Mouse (Mus musculus): ENCODE results near the gene Arl15.

Gene Arl15

DNA sequence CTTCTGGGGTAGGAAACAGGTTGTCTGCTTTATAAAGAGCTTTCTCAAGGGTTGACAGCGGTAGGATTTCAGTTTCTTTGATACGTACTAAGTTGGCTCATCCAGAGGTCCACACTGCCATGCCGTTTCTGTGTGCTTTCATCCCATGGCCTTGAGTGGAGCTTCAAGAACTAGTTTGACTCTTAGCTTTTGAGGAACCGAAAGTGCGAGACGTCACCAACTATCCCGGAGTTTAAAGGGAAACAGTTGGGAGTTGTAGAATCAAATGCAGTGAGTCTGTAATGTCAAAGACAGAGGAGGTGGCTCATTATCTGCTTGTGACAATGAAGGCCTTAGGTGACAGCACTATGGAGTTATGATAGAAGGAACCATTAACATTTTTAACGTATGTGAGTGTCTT lies 49.6 kb downstream of the Arl15 start:
- DNase-seq (ENCODE audit: low spot score in 2 of 2) = no peak

DNA sequence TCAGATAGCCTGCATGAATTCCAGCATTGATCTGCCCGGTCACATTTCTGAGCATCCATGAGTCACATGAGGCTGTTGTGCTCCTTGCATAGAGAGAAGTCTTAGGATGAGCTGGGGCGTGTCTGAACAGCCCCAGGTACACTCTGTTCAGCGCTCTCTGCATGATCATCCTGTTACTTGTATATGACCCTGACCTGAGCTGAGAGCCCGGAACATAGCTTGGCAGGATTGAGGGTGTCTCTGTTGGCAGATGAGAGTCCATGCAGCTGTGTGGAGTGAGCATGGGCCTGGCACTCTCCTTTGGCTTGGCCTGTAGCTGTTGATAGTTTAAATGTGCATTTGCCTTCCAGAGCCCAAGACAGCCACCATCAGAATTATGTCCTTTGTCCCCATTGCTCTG lies 50.4 kb downstream of the Arl15 start:
- DNase-seq (ENCODE audit: low spot score in 2 of 2) = no peak

DNA sequence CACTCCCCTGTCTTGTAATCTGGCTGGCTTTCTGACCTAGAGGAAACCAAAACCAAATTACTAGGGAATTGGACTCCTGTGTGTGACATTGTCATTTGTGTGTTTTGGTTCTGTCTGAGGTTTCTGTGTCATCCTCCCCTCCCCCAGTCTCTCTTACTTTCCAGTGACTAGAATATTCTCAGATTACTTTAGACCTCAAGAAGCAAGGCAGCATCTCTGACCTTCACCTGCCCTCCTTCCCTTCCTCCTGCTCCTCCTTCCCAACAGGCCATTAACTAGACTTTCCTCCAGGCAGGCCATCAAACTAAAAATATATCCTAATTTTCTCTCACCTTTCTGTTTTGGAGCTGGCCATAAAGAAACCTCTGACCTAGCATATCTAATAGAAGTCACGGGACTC lies 50.9 kb downstream of the Arl15 start:
- no peak for DNase-seq (ENCODE audit: low spot score in 2 of 2)

DNA sequence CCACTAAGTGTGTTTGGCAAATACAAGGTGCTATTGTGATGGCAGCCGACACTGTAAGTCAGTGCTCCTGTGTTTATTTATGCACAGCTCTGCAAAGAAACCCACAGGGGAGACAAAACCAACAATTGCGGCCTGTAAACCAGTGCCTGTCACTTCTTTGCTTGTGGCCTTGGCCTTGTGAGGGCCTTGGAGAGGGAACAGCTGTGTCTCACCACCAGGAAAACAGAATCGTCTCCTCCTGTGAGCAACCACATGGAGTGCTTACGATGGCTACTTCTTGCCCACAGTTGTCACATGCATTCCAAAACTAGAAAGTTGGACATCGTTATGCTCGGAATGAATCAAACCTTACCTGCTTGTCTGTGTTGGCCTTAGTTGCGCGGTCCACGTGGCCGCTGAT lies 52.1 kb downstream of the Arl15 start:
- DNase-seq (ENCODE audit: low spot score in 2 of 2) = no peak

DNA sequence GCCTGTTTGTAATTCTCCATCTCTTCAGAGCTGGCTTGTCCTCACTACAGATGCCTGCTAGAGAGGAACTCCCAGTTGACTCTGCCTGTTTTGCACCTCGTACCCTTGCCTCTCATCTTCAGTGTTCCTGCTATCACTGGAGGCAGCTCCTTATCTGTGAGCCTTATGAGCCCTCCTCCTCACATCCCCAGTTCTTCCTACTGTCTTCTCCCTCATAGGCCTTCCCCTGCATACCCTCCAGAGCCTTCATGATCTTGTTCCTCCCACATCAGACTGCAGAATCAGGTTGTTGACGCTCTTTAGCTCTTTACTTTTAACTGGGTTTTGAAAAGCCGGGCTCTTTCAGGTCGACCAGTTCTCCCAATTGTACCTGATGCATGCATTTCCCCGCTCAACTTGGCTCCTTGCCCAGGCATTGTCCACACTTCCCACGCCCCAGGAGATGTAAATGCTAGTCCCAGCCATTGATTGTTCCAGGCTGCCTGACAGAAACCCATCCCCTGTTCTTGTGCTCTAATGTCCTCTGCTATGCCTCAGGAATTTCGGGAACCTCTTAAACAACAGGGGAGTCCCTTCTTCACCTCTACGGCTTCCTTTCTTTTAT lies 56.2 kb downstream of the Arl15 start:
- no peak for DNase-seq (ENCODE audit: low spot score in 2 of 2)

DNA sequence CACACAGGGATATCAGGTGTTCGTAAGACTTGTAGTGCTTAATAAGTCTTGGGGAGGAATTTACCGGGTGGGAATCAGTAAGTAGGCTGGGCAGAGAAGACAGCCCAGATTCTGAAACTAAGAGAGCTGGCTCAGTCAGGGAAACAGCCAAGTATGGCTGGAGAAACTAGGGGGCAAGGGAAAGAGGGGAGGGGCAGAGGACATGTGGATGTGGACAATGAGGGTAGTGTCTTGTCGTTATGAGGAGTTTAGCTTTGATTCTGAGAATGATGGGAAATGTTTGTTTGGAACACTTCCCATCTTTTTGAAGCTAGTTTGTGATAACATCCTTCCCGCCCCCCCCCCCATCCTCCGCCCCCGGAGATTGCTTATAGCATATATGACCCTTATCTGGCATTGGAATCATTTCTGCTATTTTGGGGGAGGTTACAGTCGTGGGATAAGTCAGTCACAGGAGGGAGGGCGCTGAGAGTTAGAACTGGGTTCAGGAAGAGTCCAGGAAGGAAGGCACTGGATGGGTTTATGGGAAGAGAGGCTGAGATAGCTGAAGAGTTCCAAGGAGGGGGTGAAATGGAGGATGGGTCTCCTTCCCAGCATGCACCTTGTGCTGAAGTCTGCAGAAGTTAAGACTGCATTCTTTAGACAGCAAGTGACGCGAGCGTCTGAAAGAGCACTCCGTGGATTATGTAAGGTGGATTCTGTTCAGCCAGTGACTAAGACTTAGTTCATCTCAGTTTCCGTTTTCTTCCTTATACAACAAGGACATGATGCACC lies 57.5 kb downstream of the Arl15 start:
- DNase-seq (ENCODE audit: low spot score in 2 of 2) = no peak

DNA sequence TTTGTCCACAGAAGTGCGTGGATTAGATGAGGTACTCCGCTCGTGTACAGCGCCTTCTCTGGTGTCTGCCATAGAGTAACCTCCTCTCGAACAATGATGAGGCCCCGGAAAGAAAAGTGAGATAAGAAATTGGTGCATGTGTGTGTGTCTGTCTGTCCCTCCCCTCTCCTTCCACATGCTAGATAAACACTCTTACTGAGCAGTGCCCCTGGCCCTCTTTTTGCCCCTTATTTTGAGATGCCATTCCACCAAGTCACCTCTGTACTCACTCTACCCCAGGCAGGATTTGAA lies 58.0 kb downstream of the Arl15 start:
- DNase-seq (ENCODE audit: low spot score in 2 of 2) = no peak

DNA sequence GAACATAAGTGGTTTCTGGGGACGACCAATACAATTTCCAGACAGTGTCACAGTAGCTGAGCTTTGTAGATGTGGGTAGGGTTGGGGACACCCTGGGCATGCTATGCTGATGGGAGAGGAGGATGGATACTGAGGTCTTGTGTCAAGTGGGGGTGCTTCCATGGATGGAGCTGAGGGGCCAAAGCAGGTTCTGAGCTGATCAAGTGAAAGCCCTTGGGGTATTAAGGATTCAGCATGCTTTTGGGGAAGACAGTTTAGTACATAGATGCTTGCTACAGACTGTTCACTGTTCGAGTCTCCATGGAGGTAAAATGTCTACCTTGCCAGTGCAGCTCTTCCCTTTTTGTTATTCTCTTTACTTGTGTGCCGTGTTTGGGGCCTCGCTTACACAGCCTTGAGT lies 59.8 kb downstream of the Arl15 start:
- DNase-seq (ENCODE audit: low spot score in 2 of 2) = no peak

DNA sequence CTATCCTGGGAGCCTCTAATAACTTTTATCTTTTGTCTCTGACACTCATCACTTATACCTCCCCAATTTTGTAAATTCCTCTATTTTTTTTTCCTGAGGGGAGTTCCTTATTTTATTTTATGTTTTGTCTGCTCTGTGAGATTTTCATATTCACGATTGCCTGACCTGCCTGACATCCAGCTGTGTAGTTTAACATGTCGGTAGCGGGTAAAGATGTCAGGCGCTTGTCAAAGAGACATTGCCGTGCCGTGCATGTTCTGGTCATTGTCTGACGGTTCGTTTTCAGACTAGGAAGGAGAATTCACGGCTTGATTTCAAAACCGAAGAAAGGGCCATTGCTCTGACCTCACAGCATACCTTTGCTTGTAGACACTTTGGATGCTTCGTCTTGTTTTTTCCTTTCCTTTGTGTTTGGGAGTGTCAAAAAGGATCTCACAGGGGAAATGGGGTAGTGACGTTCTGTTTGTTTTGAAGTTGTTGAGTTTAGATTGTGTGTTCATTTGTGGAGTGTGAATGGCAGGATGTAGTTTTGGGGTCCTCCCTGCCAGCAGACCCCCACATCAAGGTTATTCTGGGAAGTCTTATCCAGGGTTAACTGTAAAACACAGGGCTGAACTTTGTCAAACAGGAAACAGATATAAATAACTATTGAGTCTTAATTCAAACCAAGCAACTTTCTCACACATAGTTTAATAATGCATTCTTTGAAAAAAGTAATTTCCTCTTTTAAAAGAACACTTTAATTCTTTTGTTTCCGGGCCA lies 60.4 kb downstream of the Arl15 start:
- no peak for DNase-seq (ENCODE audit: low spot score in 2 of 2)

DNA sequence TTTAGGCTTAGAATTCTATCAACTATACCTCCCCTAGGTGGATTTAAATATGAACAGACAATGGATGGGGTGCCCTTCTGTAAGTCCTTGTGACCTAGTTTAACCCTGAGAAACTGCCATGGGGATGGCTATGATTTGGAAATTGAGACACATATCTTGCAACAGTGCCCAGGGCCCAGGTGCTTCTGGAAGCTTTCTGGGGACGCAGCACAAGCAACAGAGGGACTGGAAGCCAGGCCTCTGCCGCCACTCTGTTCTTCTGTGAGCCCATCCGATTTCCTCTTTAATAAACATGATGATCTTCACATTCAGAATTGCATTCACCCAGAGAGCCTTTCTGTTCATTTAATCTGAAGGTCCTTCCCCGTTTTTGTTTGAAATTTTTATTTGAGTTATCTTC lies 62.6 kb downstream of the Arl15 start:
- no peak for DNase-seq (ENCODE audit: low spot score in 2 of 2)

DNA sequence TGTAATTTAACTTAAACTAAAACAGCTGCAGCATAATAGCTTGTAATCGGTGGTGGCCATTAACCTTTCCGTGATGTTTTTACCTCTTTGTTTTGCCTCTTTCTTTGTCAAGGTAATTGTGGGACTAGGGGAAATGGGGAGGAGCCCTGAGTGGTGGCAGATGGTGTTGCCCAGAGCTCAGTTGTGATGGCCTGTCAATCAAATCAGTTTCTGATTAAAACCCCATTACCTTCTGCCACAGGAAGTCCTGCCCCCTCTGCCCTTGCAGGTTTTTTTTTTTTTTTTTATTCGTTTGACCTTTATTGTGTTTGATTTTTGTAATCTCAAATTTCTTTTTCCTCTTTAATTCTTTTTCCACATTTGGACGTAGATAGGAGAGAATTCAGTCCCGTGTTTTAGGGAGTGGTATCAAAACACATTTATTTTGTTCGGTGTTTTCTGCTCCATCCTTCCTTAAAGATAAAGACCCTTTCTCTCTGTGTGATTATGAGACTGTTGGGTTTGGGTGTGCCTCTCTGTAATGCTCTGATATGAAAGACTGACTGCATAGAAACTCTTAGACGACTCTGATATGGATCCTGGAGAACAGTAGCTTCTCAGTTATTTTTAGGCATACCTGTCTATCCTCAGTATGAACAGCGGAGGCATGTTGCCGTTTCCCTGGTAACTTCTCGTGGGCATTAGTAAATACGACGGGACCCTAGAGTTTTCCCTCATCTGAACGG lies 64.5 kb downstream of the Arl15 start:
- DNase-seq (ENCODE audit: low spot score in 2 of 2) = no peak

DNA sequence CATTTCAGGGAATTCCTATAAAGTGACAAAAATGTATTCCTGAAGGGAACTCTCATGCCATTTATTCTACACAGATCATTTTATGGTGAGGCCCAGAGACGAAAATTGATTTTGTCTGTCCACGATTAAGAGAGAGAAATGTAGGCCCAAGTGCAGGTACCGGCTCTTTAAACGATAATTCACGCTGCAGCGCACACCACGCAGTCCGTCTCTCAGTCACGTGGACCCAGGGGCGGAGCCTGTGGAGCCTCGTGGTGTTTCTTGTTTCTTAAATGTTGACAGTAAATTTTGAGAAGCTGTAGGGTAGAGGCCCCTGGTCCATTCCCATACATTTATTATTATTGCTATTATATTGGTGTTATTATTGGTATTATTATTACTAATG lies 65.1 kb downstream of the Arl15 start:
- peak in 1 of 2 experiments; percentile 45 for DNase-seq (ENCODE audit: low spot score in 2 of 2)

DNA sequence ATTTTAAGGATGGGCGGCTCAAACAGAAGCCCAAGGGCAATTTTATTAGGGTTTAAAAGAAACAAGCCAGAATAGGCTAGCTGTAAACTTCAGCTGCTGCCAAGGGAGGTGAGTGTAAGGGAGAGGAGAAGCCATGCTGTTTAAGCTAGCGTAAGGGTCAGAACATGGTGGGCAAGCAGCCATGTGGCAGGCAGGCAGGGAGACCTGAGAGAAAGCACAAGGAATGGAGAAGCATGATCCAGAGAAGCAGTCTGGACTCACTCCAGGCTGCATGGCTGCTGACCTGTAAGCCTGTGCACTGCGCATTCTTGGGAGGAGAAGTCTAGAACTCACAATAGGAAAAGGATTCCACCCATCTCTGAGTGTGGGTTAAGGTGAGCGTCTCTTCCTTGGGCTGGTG lies 66.5 kb downstream of the Arl15 start:
- no peak for DNase-seq (ENCODE audit: low spot score in 2 of 2)

DNA sequence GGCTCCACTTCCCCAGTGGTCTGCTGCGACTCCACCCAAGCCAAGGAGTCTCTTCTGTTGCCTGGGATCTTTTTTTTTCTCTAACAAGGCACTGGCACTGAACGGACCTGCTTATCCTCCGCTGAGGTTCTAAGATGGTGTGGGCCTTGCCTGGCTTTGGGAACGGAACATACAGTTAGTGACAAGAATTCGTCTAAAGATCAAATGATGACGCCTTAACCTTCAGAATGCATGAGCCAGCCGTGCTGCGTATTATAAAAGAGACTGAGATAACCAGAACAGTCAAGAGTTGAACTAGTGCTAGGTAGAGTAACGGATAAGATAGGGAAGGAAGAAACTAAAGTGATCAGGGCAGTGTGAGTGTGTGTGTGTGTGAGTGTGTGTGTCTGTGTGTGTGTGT lies 66.9 kb downstream of the Arl15 start:
- DNase-seq (ENCODE audit: low spot score in 2 of 2) = no peak

DNA sequence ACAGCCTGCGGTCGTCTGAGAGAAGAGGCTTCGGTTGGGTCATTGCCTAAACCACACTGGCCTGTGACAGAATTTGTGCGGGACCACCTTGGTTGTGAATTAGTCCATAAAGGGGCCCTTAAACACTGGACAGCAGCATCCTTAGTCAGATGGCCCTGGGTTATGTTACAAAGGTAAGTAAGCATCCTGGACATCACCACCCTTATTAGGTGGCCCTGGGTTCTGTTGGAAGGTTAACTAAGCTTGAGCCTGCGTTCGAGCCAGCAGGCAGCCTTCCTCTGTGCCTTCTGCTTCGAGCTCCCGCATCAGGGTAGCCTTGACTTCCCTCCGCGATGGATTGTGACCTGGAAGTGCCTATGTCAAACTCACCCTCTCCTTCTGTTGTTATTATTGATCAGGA lies 68.6 kb downstream of the Arl15 start:
- DNase-seq (ENCODE audit: low spot score in 2 of 2) = no peak

DNA sequence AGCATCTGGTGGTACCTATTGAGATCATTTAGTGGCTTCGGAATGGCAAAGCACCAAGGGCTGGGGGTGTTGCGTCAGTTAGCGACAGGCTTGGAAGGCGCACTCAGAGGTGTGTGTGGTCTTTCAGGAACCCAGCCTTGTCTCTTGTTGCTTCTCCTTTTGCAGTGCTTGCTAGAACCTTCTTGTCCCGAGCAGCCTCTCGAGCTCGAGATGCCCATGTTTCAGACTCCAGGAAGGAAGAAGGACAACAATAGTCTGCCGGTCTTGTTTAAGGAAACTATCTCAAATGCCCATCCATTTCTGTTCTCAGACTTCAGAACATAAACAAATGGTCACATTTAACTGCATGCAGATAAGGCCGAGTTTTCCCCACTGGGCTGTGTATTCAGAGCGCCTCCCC lies 69.4 kb downstream of the Arl15 start:
- DNase-seq (ENCODE audit: low spot score in 2 of 2) = no peak

DNA sequence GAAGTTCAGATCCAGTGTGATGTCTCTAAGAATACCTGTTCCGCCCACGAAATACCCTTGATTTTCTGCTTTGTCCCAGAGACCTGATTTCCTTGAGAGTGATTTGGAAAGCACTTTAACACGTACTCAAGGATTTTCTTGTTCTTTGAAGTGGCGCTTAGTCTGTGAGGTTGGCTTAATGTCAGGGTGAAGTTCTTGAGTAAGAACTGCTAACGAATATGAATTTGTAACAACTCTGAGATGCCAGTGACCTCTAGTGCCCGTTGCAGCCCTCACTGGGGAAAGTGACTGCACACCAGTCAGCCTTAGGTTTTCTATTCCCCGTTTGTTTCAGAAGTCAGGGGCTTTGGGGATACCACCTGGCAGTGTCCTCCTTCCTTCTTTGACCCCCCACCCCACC lies 70.0 kb downstream of the Arl15 start:
- DNase-seq (ENCODE audit: low spot score in 2 of 2) = no peak

DNA sequence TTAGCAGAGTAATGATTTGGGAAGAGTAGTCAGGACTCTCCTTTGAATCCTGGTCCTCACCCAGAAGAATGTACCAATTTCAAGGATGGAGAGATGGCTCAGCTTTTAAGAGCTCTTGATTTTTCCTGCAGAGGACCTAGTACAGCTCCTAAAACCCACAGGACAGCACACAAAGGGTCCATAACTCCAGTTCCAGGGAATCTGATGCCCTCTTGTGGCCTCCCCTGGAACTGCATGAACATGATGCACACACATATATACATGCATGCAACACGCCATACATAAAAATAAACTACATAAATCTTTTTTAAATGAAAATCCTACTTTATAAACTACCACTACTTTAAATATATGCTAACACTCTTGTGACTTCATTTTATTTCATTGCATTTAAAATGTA lies 70.6 kb downstream of the Arl15 start:
- DNase-seq (ENCODE audit: low spot score in 2 of 2) = peak; percentile 60 to 86

DNA sequence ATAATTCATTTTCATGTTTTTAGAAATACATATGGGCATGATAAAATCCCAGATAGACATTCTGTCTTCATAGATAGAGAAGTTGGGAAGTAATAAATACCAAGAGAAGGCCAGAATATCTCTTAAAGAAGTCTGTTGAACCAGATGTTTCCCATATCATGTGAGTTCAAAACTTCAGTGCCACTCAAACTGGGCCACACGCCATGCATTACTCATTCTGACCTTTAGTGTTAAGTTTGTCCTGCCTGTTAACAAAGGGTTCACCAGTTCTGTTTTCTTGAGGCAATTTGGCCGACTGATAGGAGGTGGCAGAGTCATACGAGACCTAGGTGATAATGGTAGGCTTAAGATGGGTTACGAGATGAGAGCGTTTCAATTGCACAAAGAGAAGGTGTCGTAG lies 71.1 kb downstream of the Arl15 start:
- no peak for DNase-seq (ENCODE audit: low spot score in 2 of 2)

DNA sequence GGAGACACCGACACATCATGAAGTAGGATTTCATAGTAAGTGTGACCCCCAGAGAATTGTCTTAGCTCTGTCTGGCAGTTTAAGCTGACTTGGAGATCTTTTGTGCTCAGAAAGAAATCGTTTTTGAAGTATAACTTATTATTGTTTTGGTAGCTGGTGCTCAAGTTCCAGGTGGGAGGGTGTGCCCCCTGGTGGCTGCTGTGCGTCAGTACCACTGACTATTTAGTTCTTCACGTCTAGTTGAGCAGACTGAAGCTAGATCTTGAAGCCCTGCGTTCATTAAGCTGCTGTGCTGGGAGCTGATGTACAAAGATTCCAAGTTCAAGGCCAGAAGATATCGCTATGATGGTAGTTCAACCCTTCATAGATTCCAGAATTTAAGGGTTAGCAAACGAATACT lies 71.5 kb downstream of the Arl15 start:
- DNase-seq (ENCODE audit: low spot score in 2 of 2) = peak; percentile 63 to 85

DNA sequence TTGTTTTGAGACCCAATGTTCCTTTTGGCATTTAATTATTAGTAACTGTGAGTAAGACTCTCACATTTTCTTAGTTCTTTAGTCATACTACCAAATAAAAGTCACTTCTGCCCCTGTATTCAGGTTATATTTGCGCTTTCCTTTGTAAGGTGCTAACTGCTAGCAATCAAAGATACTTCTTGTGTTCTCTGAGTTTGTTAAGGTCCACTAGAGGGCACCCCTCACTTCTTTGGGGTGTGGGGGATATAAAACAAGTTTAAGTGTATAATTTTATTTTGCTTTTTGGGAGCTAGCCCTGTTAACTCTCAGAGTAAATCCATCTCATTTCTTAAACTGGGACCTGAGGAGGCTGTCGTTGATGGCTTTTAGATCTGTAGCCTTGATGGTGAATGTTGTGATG lies 73.4 kb downstream of the Arl15 start:
- no peak for DNase-seq (ENCODE audit: low spot score in 2 of 2)

Data from spleen, postnatal 4 days (tissue).